In genomic region chr10:110921890-110922289, GRCm38 (mm10) we compare ENCODE assay signal across 9 mouse cellular contexts. TPM values are rescaled to one million over a fixed set of nuclear protein-coding genes. Genes with fewer than 3 reads are reported as not detected.
DNase-seq lines count a peak whose midpoint lies in the region; ATAC-seq and TF ChIP-seq lines count a peak whose summit lies in the region.
"Had no signal": no experiment of that assay in that cellular context is flagged by ENCODE, and none has a peak within 500 bp of the region (broad histone marks: within the 10 kb centered on the region; RNA-seq: fewer than 3 reads in every experiment).

No protein-coding gene starts in this region.

- H3K27ac ChIP-seq in kidney, postnatal 0 days = no peak overlapping the region
- no peak overlapping the region for H3K27ac ChIP-seq in forebrain, embryonic 12.5 days
- no peak overlapping the region for H3K27ac ChIP-seq in limb, embryonic 11.5 days (replicated peaks; ENCODE audit: low read depth, low read length)
- no peak overlapping the region for H3K27ac ChIP-seq in neural tube, embryonic 14.5 days (ENCODE audit: low read depth, low read length)
- H3K27ac ChIP-seq: layer of hippocampus, adult 2 months had no signal

- H3K4me3 ChIP-seq in kidney, postnatal 0 days (replicated peaks; ENCODE audit: low read depth, low read length) = no peak overlapping the region
- peak overlapping the region; percentile 1; the same call in 1 of the 2 replicates for H3K4me3 ChIP-seq in forebrain, embryonic 12.5 days (replicated peaks)
- H3K4me3 ChIP-seq in limb, embryonic 11.5 days (ENCODE audit: low read depth, low read length) = no peak overlapping the region
- no peak overlapping the region for H3K4me3 ChIP-seq in neural tube, embryonic 14.5 days (ENCODE audit: low read depth, low read length)

- H3K4me2 ChIP-seq in kidney, postnatal 0 days (ENCODE audit: low read length) = peak overlapping the region; percentile 90
- H3K4me2 ChIP-seq in forebrain, embryonic 12.5 days = peak overlapping the region; percentile 89
- H3K4me2 ChIP-seq in limb, embryonic 11.5 days (ENCODE audit: low read depth, severe bottlenecking) = peak overlapping the region; percentile 66; the same call in 1 of the 2 replicates
- peak overlapping the region; percentile 86 for H3K4me2 ChIP-seq in neural tube, embryonic 14.5 days (ENCODE audit: low read depth, low read length)

- peaks cover 18% of the 10 kb centered on the region for H3K4me1 ChIP-seq in kidney, postnatal 0 days (replicated peaks; ENCODE audit: insufficient read depth, low read length)
- peaks cover 42% of the 10 kb centered on the region for H3K4me1 ChIP-seq in forebrain, embryonic 12.5 days
- H3K4me1 ChIP-seq in limb, embryonic 11.5 days (ENCODE audit: control insufficient read depth, insufficient read depth, low read length) = peaks cover 9% of the 10 kb centered on the region
- H3K4me1 ChIP-seq in neural tube, embryonic 14.5 days (ENCODE audit: control insufficient read depth, insufficient read depth, low read length) = peaks cover 14% of the 10 kb centered on the region; the same call in 1 of the 2 replicates

- intact Hi-C loops in left cerebral cortex, postnatal 4 days (cut with DNase I) = loop anchor here (5.0 kb wide), 1 partner anchor 130 kb away; no protein-coding TSS in a partner anchor

- no peaks in the 10 kb centered on the region for H3K9me3 ChIP-seq in kidney, postnatal 0 days (replicated peaks; ENCODE audit: low read length)
- no peaks in the 10 kb centered on the region for H3K9me3 ChIP-seq in forebrain, embryonic 12.5 days
- H3K9me3 ChIP-seq in limb, embryonic 11.5 days (ENCODE audit: control insufficient read depth, low read length) = no peaks in the 10 kb centered on the region
- no peaks in the 10 kb centered on the region for H3K9me3 ChIP-seq in neural tube, embryonic 14.5 days (ENCODE audit: control insufficient read depth, low read length)

- no peak for TF ChIP-seq CTCF in kidney, postnatal 0 days (IDR thresholded peaks at IDR 0.05; ENCODE audit: low read depth)

- WGBS in kidney, postnatal 0 days = 60% methylated on average over 3 of the region's 3 CpGs
- 68% methylated on average over 3 of the region's 3 CpGs for WGBS in forebrain, embryonic 12.5 days
- 56% methylated on average over 3 of the region's 3 CpGs for WGBS in limb, embryonic 11.5 days
- 62% methylated on average over 3 of the region's 3 CpGs for whole genome bisulfite sequencing in neural tube, embryonic 14.5 days

- no peak overlapping the region for H3K9ac ChIP-seq in kidney, postnatal 0 days (ENCODE audit: low read depth, low read length)
- H3K9ac ChIP-seq in forebrain, embryonic 12.5 days = no peak overlapping the region
- no peak overlapping the region for H3K9ac ChIP-seq in limb, embryonic 11.5 days (ENCODE audit: low read length)
- no peak overlapping the region for H3K9ac ChIP-seq in neural tube, embryonic 14.5 days (replicated peaks; ENCODE audit: low read depth, low read length)

- ATAC-seq in kidney, postnatal 0 days (replicated peaks; ENCODE audit: low FRiP score, low read depth) = no peak
- no peak for ATAC-seq in forebrain, embryonic 12.5 days (ENCODE audit: low FRiP score)
- ATAC-seq in limb, embryonic 11.5 days (ENCODE audit: insufficient number of reproducible peaks, low FRiP score, low TSS enrichment, low read depth) = no peak
- ATAC-seq in neural tube, embryonic 14.5 days (ENCODE audit: low read depth) = no peak
- no peak for ATAC-seq in megakaryocyte-erythroid progenitor cell, adult 5-6 weeks (replicated peaks; ENCODE audit: low FRiP score, low TSS enrichment, poor library complexity, severe bottlenecking)

- no peaks in the 10 kb centered on the region for H3K36me3 ChIP-seq in kidney, postnatal 0 days (ENCODE audit: insufficient read depth, low read length)
- H3K36me3 ChIP-seq in forebrain, embryonic 12.5 days (replicated peaks) = no peaks in the 10 kb centered on the region
- H3K36me3 ChIP-seq in limb, embryonic 11.5 days (ENCODE audit: control insufficient read depth, insufficient read depth, low read length) = no peaks in the 10 kb centered on the region
- no peaks in the 10 kb centered on the region for H3K36me3 ChIP-seq in neural tube, embryonic 14.5 days (ENCODE audit: control insufficient read depth, insufficient read depth, low read length)

- no peak for DNase-seq in kidney, postnatal 0 days (ENCODE audit: low spot score)
- DNase-seq in kidney, adult 8-10 months = no peak
- no peak for DNase-seq in limb, embryonic 11.5 days (ENCODE audit: low spot score)
- no peak for DNase-seq in ovary, postnatal 10 days (ENCODE audit: low spot score)
- no peak for DNase-seq in left cerebral cortex, postnatal 4 days

- no peaks in the 10 kb centered on the region for H3K27me3 ChIP-seq in kidney, postnatal 0 days (ENCODE audit: insufficient read depth, low read length)
- no peaks in the 10 kb centered on the region for H3K27me3 ChIP-seq in forebrain, embryonic 12.5 days
- no peaks in the 10 kb centered on the region for H3K27me3 ChIP-seq in limb, embryonic 11.5 days (ENCODE audit: control insufficient read depth, insufficient read depth, low read length)
- H3K27me3 ChIP-seq in neural tube, embryonic 14.5 days (ENCODE audit: control insufficient read depth, insufficient read depth, low read length) = no peaks in the 10 kb centered on the region

RNA-seq across cellular contexts. Expression of gene Csrp2, which starts 2.3 kb away (rescaled TPM):
- polyA plus RNA-seq in kidney, postnatal 0 days (2015; fragmentation: Nextera tagmentation; extraction: Ambion mirVana) = 206 and 218 TPM in 2 replicates
- 128 and 164 TPM in 2 replicates for polyA plus RNA-seq in forebrain, embryonic 12.5 days (2016; fragmentation: Nextera tagmentation; extraction: Ambion mirVana)
- 169 and 172 TPM in 2 replicates for polyA plus RNA-seq in limb, embryonic 11.5 days (2014; fragmentation: Nextera tagmentation; extraction: Ambion mirVana)
- 137 and 169 TPM in 2 replicates for polyA plus RNA-seq in neural tube, embryonic 14.5 days (2014; fragmentation: Nextera tagmentation; extraction: Ambion mirVana)
- total RNA-seq in megakaryocyte-erythroid progenitor cell, adult 5-6 weeks (2014; fragmentation: Nextera tagmentation) = not detected in 2 replicates
- total RNA-seq in megakaryocyte-erythroid progenitor cell, adult 5-6 weeks (2017) = 7.3 and 8.8 TPM in 2 replicates
- total RNA-seq in left cerebral cortex, postnatal 4 days (2021) = 100 to 1,000 TPM; 131 to 148 TPM
